Mouse (Mus musculus) liver, embryonic 16.5 days (tissue): ENCODE results near the gene Slc27a2. TPM values are rescaled to one million over a fixed set of nuclear protein-coding genes. Genes with fewer than 3 reads are reported as not detected.

Source experiments
- ATAC-seq: fragments of 200-750 bp; cut with Nextera tagmentation; 2 replicates; pipeline ENCODE4 v1.8.0; 2017; ENCODE audit warnings: low read depth, mild to moderate bottlenecking, moderate number of reproducible peaks, moderate library complexity
- H3K27ac ChIP-seq: fragments of 300-500 bp; sonication (generic); 2 replicates; pipeline ENCODE4 v1.5.1; 2014; ENCODE audit warnings: mild to moderate bottlenecking, low read length
- H3K27me3 ChIP-seq: fragments of 300-500 bp; sonication (generic); 2 replicates; pipeline ENCODE4 v1.6.1; 2014; ENCODE audit warnings: low read depth, low read length, mixed read lengths; ENCODE audit not compliant: control insufficient read depth, insufficient read depth
- H3K36me3 ChIP-seq: fragments of 300-500 bp; sonication (generic); 2 replicates; pipeline ENCODE4 v1.6.1; 2014; ENCODE audit warnings: mild to moderate bottlenecking; ENCODE audit not compliant: control insufficient read depth, insufficient read depth
- H3K4me1 ChIP-seq: fragments of 300-500 bp; sonication (generic); 2 replicates; pipeline ENCODE4 v1.6.1; 2014; ENCODE audit warnings: low read depth, low read length, mixed read lengths; ENCODE audit not compliant: control insufficient read depth
- H3K4me2 ChIP-seq: fragments of 300-500 bp; sonication (generic); 2 replicates; pipeline ENCODE4 v1.6.1; 2014; ENCODE audit warnings: low read depth, low read length, mixed read lengths
- H3K4me3 ChIP-seq: fragments of 300-500 bp; sonication (generic); 2 replicates; pipeline ENCODE4 v1.5.1; 2014; ENCODE audit warnings: low read depth, mild to moderate bottlenecking, low read length
- H3K9ac ChIP-seq: fragments of 300-500 bp; sonication (generic); 2 replicates; pipeline ENCODE4 v1.6.1; 2014; ENCODE audit warnings: low read depth, low read length
- H3K9me3 ChIP-seq: fragments of 300-500 bp; sonication (generic); replicated peaks from 2 replicates; pipeline ENCODE4 v1.6.1; 2016; ENCODE audit warnings: low read length; ENCODE audit not compliant: control insufficient read depth
- WGBS: fragments of 180-500 bp; shearing (Covaris S2); extraction: QIAGEN DNeasy Blood & Tissue Kit; methylation state at CpG from one replicate; pipeline ENCODE4 v1.1.7; 2014; ENCODE audit not compliant: insufficient replicate concordance; 5-methylcytosine and 5-hydroxymethylcytosine counted together
- polyA plus RNA-seq: library from polyadenylated mRNA; unstranded; fragments of >200 nt; fragmentation: Nextera tagmentation; extraction: Ambion mirVana; gene quantifications from 2 replicates; pipeline ENCODE4 v1.2.1, GENCODE M21; 2015

The Slc27a2 gene
- polyA plus RNA-seq, 1 experiment from 2014 or later = 150 TPM

GRCm38 (mm10) chr2:126572747-126573146 lies 20.5 kb downstream of the Slc27a2 start:
- no peak for ATAC-seq
- Histone ChIP-seq H3K27me3 (no peaks in the 10 kb centered on the region), H3K4me2 (no peak overlapping the region), H3K4me1 (no peaks in the 10 kb centered on the region; the same call in 1 of the 2 replicates), H3K36me3 (peaks cover 13% of the 10 kb centered on the region), H3K9ac (no peak overlapping the region), H3K9me3 (no peaks in the 10 kb centered on the region), H3K4me3 (no peak overlapping the region), H3K27ac (no peak overlapping the region)
- 71% methylated on average over 4 of the region's 4 CpGs for WGBS

GRCm38 (mm10) chr2:126575391-126576176 lies 23.4 kb downstream of the Slc27a2 start:
- H3K9me3 ChIP-seq = no peaks in the 10 kb centered on the region
- H3K4me1 ChIP-seq = no peaks in the 10 kb centered on the region; the same call in 1 of the 2 replicates
- peak; percentile 82 for ATAC-seq
- H3K4me2 ChIP-seq = no peak overlapping the region
- H3K4me3 ChIP-seq = no peak overlapping the region
- no peak overlapping the region for H3K27ac ChIP-seq
- 57% methylated on average over 11 of the region's 11 CpGs for WGBS
- no peak overlapping the region for H3K9ac ChIP-seq
- H3K27me3 ChIP-seq = no peaks in the 10 kb centered on the region
- peaks cover 2% of the 10 kb centered on the region; the same call in 1 of the 2 replicates for H3K36me3 ChIP-seq

- Histone ChIP-seq H3K9ac (no peak overlapping the region), H3K27me3 (no peaks in the 10 kb centered on the region), H3K4me2 (no peak overlapping the region), H3K4me1 (no peaks in the 10 kb centered on the region; the same call in 1 of the 2 replicates), H3K36me3 (no peaks in the 10 kb centered on the region; the same call in 1 of the 2 replicates), H3K9me3 (no peaks in the 10 kb centered on the region), H3K27ac (no peak overlapping the region), H3K4me3 (no peak overlapping the region)
- WGBS = 67% methylated on average over 5 of the region's 5 CpGs
- ATAC-seq = no peak
Measured at GRCm38 (mm10) chr2:126577362-126577761, 25.2 kb downstream of the Slc27a2 start.

GRCm38 (mm10) chr2:126579282-126579681 lies 27.1 kb downstream of the Slc27a2 start:
- H3K36me3 ChIP-seq = no peaks in the 10 kb centered on the region; the same call in 1 of the 2 replicates
- H3K4me1 ChIP-seq = no peaks in the 10 kb centered on the region; the same call in 1 of the 2 replicates
- no peak overlapping the region for H3K4me3 ChIP-seq
- no peak for ATAC-seq
- H3K27me3 ChIP-seq = no peaks in the 10 kb centered on the region
- H3K4me2 ChIP-seq = no peak overlapping the region
- H3K9ac ChIP-seq = no peak overlapping the region
- no peak overlapping the region for H3K27ac ChIP-seq
- WGBS = 82% methylated on average over 1 of the region's 1 CpGs
- no peaks in the 10 kb centered on the region for H3K9me3 ChIP-seq

GRCm38 (mm10) chr2:126583960-126584359 lies 31.8 kb downstream of the Slc27a2 start:
- 52% methylated on average over 6 of the region's 6 CpGs for WGBS
- Histone ChIP-seq H3K4me2 (no peak overlapping the region), H3K27ac (no peak overlapping the region), H3K4me3 (no peak overlapping the region), H3K36me3 (peaks cover 13% of the 10 kb centered on the region), H3K9me3 (no peaks in the 10 kb centered on the region), H3K9ac (no peak overlapping the region), H3K4me1 (no peaks in the 10 kb centered on the region), H3K27me3 (no peaks in the 10 kb centered on the region)
- no peak for ATAC-seq

- ATAC-seq = no peak
- H3K36me3 ChIP-seq = peaks cover 13% of the 10 kb centered on the region
- no peak overlapping the region for H3K27ac ChIP-seq
- no peaks in the 10 kb centered on the region for H3K4me1 ChIP-seq
- no peaks in the 10 kb centered on the region for H3K9me3 ChIP-seq
- 70% methylated on average over 8 of the region's 8 CpGs for WGBS
- H3K4me2 ChIP-seq = no peak overlapping the region
- no peak overlapping the region for H3K4me3 ChIP-seq
- no peak overlapping the region for H3K9ac ChIP-seq
- H3K27me3 ChIP-seq = no peaks in the 10 kb centered on the region
Measured at GRCm38 (mm10) chr2:126584621-126585369, 32.6 kb downstream of the Slc27a2 start.

GRCm38 (mm10) chr2:126587468-126587867 lies 35.3 kb downstream of the Slc27a2 start:
- H3K27ac ChIP-seq = no peak overlapping the region
- H3K27me3 ChIP-seq = no peaks in the 10 kb centered on the region
- no peak for ATAC-seq
- 46% methylated on average over 3 of the region's 3 CpGs for WGBS
- no peak overlapping the region for H3K4me3 ChIP-seq
- no peak overlapping the region for H3K9ac ChIP-seq
- H3K4me1 ChIP-seq = no peaks in the 10 kb centered on the region
- H3K4me2 ChIP-seq = no peak overlapping the region
- peaks cover 13% of the 10 kb centered on the region for H3K36me3 ChIP-seq
- H3K9me3 ChIP-seq = no peaks in the 10 kb centered on the region

- Histone ChIP-seq H3K4me3 (no peak overlapping the region), H3K9me3 (no peaks in the 10 kb centered on the region), H3K27ac (no peak overlapping the region), H3K36me3 (peaks cover 7% of the 10 kb centered on the region), H3K4me2 (no peak overlapping the region), H3K27me3 (no peaks in the 10 kb centered on the region), H3K4me1 (no peaks in the 10 kb centered on the region), H3K9ac (no peak overlapping the region)
- no peak for ATAC-seq
- WGBS = 70% methylated on average over 4 of the region's 4 CpGs
Measured at GRCm38 (mm10) chr2:126591304-126591703, 39.1 kb downstream of the Slc27a2 start.
